Mouse (Mus musculus) stomach, embryonic 14.5 days (tissue): Measurements from ENCODE around the gene Aicda. TPM values are rescaled to one million over a fixed set of nuclear protein-coding genes. Genes with fewer than 3 reads are reported as not detected.
"Not testable (repeated sequence)": the region's sequence is repeated elsewhere in the genome, so short reads cannot be mapped to it uniquely, and the experiment has no call there.

Experiments
- ATAC-seq: fragments of 200-750 bp; cut with Nextera tagmentation; 2 replicates; pipeline ENCODE4 v1.8.0; 2017; ENCODE audit warnings: low read depth, moderate TSS enrichment; ENCODE audit not compliant: insufficient number of reproducible peaks, insufficient read depth, low FRiP score
- H3K27ac ChIP-seq: fragments of 300-500 bp; sonication (generic); 2 replicates; pipeline ENCODE4 v1.5.1; 2014; ENCODE audit warnings: mild to moderate bottlenecking, low read length, moderate library complexity, mixed read lengths
- H3K27me3 ChIP-seq: fragments of 300-500 bp; sonication (generic); 2 replicates; pipeline ENCODE4 v1.6.1; 2014; ENCODE audit warnings: low read length, control low read depth, mixed read lengths; ENCODE audit not compliant: control insufficient read depth, insufficient read depth
- H3K36me3 ChIP-seq: fragments of 300-500 bp; sonication (generic); 2 replicates; pipeline ENCODE4 v1.6.1; 2014; ENCODE audit warnings: mild to moderate bottlenecking, control low read depth, low read length, moderate library complexity, mixed read lengths; ENCODE audit not compliant: control insufficient read depth, insufficient read depth
- H3K4me1 ChIP-seq: fragments of 300-500 bp; sonication (generic); 2 replicates; pipeline ENCODE4 v1.6.1; 2014; ENCODE audit warnings: low read length, control low read depth, mixed read lengths; ENCODE audit not compliant: control insufficient read depth, insufficient read depth
- H3K4me2 ChIP-seq: fragments of 300-500 bp; sonication (generic); replicated peaks from 2 replicates; pipeline ENCODE4 v1.6.1; 2014; ENCODE audit warnings: low read depth, low read length, control low read depth
- H3K4me3 ChIP-seq: fragments of 300-500 bp; sonication (generic); 2 replicates; pipeline ENCODE4 v1.5.1; 2014; ENCODE audit warnings: low read depth, low read length, control low read depth
- H3K9ac ChIP-seq: fragments of 300-500 bp; sonication (generic); replicated peaks from 2 replicates; pipeline ENCODE4 v1.6.1; 2014; ENCODE audit warnings: low read depth, mild to moderate bottlenecking, control low read depth, low read length, moderate library complexity, mixed read lengths
- H3K9me3 ChIP-seq: fragments of 300-500 bp; sonication (generic); 2 replicates; pipeline ENCODE4 v1.6.1; 2016; ENCODE audit warnings: low read depth, low read length, control low read depth; ENCODE audit not compliant: control insufficient read depth
- WGBS: fragments of 180-500 bp; shearing (Covaris S2); extraction: QIAGEN DNeasy Blood & Tissue Kit; methylation state at CpG from one replicate; pipeline ENCODE4 v1.1.7; 2014; 5-methylcytosine and 5-hydroxymethylcytosine counted together
- polyA plus RNA-seq: library from polyadenylated mRNA; unstranded; fragments of >200 nt; fragmentation: Nextera tagmentation; extraction: Ambion mirVana; gene quantifications from 2 replicates; pipeline ENCODE4 v1.2.1, GENCODE M21; 2014

The Aicda gene
- polyA plus RNA-seq, 1 experiment from 2014 or later: not detected

DNA sequence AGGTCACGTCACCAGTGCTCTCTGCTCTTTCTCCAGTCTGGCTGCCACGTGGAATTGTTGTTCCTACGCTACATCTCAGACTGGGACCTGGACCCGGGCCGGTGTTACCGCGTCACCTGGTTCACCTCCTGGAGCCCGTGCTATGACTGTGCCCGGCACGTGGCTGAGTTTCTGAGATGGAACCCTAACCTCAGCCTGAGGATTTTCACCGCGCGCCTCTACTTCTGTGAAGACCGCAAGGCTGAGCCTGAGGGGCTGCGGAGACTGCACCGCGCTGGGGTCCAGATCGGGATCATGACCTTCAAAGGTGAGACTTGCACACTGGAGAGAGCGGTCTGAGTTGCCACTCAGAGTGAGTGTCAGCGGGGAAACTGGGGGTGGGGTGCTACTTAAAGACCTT, 7.4 kb downstream of the Aicda start:
- no peaks in the 10 kb centered on the region for H3K9me3 ChIP-seq
- H3K4me2 ChIP-seq: no peak overlapping the region
- H3K9ac ChIP-seq: no peak overlapping the region
- H3K4me1 ChIP-seq: no peaks in the 10 kb centered on the region
- H3K27ac ChIP-seq: no peak overlapping the region
- no peaks in the 10 kb centered on the region for H3K36me3 ChIP-seq
- ATAC-seq: no peak
- 79% methylated on average over 20 of the region's 20 CpGs for WGBS
- H3K27me3 ChIP-seq: no peaks in the 10 kb centered on the region
- no peak overlapping the region for H3K4me3 ChIP-seq

DNA sequence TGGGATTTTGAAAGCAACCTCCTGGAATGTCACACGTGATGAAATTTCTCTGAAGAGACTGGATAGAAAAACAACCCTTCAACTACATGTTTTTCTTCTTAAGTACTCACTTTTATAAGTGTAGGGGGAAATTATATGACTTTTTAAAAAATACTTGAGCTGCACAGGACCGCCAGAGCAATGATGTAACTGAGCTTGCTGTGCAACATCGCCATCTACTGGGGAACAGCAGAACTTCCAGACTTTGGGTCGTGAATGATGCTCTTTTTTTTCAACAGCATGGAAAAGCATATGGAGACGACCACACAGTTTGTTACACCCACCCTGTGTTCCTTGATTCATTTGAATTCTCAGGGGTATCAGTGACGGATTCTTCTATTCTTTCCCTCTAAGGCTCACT, 8.9 kb downstream of the Aicda start:
- Histone ChIP-seq H3K4me1 (no peaks in the 10 kb centered on the region), H3K9me3 (no peaks in the 10 kb centered on the region), H3K27ac (no peak overlapping the region), H3K9ac (no peak overlapping the region), H3K4me3 (no peak overlapping the region), H3K27me3 (no peaks in the 10 kb centered on the region), H3K4me2 (no peak overlapping the region), H3K36me3 (no peaks in the 10 kb centered on the region)
- WGBS: 3% methylated on average over 6 of the region's 6 CpGs
- no peak for ATAC-seq

DNA sequence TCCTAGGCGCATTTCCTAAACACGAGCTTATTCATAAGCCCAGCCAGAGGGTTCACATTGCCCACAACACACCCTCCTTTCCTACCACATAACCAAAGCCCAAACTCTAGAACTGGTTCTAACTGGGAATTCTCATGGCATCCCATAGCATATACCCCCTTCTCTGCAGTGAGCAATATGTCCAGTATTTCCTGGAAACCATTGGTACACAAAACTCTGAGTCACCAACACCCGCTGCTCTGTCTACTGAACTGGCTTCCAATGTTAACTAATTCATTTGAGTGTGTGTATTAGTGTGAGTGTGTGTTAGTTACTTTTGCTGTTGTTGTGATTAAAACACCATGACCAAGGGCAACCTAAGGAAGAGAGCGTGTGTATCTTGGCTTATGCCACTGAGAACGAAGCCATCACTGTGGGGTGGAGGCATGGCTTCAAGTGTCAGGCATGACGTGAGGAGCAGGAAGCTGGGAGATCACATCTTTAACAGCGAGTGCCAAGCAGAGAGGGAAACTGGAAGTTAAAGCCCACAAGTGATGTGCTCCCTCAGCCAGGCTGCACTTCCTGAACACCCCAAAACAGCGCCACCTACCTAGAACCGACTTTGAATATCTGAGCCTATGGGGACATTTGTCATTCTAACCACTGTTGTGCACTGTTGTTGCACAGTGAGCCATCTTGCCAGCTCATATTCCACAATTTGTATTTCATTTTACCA, 11.6 kb downstream of the Aicda start:
- 89% methylated on average over 9 of the region's 9 CpGs for WGBS

DNA sequence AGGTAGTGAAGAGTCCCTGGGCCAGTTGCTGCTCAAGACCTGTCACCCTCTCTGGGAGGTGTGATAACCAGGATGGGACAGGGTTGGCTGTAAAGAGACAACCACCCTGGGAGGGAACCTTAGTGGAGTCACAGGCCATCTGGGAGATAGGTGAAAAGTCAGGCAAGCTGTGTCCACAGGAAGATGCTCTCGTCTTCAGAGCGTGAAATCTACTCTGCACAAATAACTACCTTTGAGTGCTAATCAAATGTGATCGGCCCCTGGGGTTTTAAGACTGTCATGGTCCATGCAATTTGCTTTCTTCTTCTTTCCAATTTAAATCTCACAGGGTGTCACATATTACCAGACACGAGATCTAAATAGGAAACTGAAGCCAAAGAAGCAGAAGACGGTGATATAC, 15.5 kb downstream of the Aicda start:
- Histone ChIP-seq H3K9me3 (no peaks in the 10 kb centered on the region), H3K9ac (no peak overlapping the region), H3K4me3 (no peak overlapping the region), H3K36me3 (no peaks in the 10 kb centered on the region), H3K27me3 (no peaks in the 10 kb centered on the region), H3K4me2 (no peak overlapping the region), H3K4me1 (no peaks in the 10 kb centered on the region), H3K27ac (no peak overlapping the region)
- no peak for ATAC-seq
- WGBS: 76% methylated on average over 5 of the region's 5 CpGs

More for the DNA sequence above, 11.6 kb downstream of the Aicda start:
- Histone ChIP-seq H3K9me3 (no peaks in the 10 kb centered on the region), H3K4me2 (no peak overlapping the region), H3K36me3 (no peaks in the 10 kb centered on the region), H3K9ac (no peak overlapping the region), H3K27me3 (no peaks in the 10 kb centered on the region), H3K4me3 (no peak overlapping the region), H3K4me1 (no peaks in the 10 kb centered on the region), H3K27ac (no peak overlapping the region)
- no peak for ATAC-seq

DNA sequence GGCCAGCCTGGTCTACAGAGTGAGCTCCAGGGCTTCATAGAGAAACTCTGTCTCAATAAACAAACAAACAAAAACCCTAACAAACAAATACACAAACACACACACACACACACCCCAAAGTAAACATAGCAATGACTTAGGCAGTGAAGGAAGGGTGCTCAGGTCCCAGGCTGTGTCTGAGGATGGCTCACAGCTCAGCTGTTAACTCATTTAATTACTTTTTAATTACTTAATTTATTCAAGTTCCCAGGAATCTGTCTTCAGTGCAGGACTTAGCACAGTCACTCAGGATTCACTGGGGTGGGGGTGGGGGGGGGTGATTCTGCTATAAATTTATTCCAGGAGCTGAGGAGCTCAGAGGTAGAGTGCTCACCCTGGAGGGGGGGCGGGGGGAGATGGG, 16.2 kb downstream of the Aicda start:
- Histone ChIP-seq H3K4me2 (no peak overlapping the region), H3K9me3 (no peaks in the 10 kb centered on the region), H3K9ac (no peak overlapping the region), H3K27ac (no peak overlapping the region), H3K4me1 (no peaks in the 10 kb centered on the region), H3K36me3 (no peaks in the 10 kb centered on the region), H3K27me3 (no peaks in the 10 kb centered on the region), H3K4me3 (no peak overlapping the region)
- 93% methylated on average over 1 of the region's 1 CpGs for WGBS
- no peak for ATAC-seq

DNA sequence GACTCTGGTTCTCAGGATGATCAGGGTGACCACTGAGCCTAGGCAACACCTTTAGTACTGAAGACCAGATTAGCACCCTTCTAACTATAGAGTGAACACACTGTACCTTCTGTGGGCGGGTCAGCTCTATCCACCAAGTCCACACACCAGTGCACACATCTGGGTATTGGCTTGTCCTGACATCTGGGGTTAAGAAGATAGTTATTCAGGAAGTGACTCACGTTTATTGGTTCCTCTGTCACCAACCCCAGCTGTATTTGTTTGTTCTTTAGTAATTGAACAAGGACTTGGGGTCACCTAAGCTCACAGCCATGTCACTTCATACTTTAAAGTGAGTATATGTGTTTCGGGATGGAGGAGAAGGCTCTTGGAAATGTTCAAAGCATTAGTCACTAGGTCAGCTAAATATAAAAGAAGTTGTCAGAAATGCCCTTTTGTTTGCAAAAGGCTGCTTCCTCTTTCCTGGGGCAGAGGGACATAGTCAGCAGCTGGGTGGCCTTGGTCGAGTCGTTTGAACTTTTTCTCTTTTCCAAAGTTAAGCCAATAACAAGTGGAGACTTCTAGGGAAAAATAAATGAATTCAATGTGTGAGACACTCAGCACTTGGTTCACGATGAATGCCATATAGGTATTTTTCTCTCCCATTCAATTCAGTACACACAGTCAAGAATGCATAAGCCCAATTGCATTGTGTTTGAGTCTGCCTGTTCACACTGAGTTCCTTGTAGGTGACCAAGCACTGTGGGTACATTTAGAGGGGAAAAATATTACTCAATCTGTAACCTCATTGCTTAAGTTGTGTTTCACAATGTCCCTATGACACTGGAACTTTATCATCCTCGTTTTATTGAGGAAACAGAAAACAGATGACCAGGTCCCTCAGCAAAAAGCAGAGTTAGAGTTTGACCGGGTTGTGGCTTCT, 17.4 kb downstream of the Aicda start:
- 47% methylated on average over 8 of the region's 8 CpGs for WGBS

DNA sequence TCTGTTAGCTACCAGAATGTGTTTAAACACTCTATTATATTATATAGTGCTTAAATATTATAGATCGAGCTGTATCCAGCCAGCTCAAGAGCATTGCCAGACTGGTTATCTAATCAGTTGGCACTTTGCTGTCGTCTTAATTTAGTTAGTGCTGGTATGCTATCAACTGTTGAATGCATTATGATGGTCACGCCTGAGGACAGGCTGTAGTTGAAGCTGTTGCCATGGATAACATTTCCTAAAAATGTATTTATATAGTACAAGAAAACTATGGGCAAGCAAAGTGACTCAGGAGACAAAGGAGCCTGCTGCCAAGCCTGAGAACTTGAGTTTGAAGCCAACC, 18.0 kb downstream of the Aicda start:
- ATAC-seq: no peak
- no peaks in the 10 kb centered on the region for H3K9me3 ChIP-seq
- no peak overlapping the region for H3K4me3 ChIP-seq
- H3K4me2 ChIP-seq: no peak overlapping the region
- no peaks in the 10 kb centered on the region for H3K36me3 ChIP-seq
- 72% methylated on average over 3 of the region's 3 CpGs for WGBS
- no peaks in the 10 kb centered on the region for H3K27me3 ChIP-seq
- no peak overlapping the region for H3K27ac ChIP-seq
- H3K4me1 ChIP-seq: no peaks in the 10 kb centered on the region
- no peak overlapping the region for H3K9ac ChIP-seq

More for the DNA sequence above, 17.4 kb downstream of the Aicda start:
- H3K4me2 ChIP-seq: no peak overlapping the region
- H3K9me3 ChIP-seq: no peaks in the 10 kb centered on the region
- ATAC-seq: no peak
- no peak overlapping the region for H3K27ac ChIP-seq
- no peak overlapping the region for H3K9ac ChIP-seq
- no peaks in the 10 kb centered on the region for H3K27me3 ChIP-seq
- no peaks in the 10 kb centered on the region for H3K4me1 ChIP-seq
- H3K36me3 ChIP-seq: no peaks in the 10 kb centered on the region
- no peak overlapping the region for H3K4me3 ChIP-seq

DNA sequence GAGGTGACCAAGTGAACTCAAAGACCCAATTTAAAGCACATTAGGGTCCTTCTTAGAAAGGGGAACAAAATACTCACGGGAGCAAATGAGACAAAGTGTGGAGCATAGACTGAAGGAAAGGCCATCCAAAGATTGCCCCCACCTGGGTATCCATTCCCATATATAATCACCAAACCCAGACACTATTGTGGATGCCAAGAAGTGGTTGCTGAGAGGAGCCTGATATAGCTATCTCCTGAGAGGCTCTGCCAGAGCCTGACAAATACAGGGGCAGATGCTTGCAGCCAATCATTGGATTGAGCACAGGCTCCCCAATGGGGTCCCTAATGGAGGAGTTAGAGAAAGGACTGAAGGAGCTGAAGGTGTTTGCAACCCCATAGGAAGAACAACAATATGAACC, 21.4 kb downstream of the Aicda start:
- H3K4me2 ChIP-seq, H3K27ac ChIP-seq, H3K27me3 ChIP-seq, H3K4me3 ChIP-seq, H3K9ac ChIP-seq, H3K9me3 ChIP-seq, H3K36me3 ChIP-seq, H3K4me1 ChIP-seq, ATAC-seq: not testable (repeated sequence)
- 85% methylated on average over 1 of the region's 1 CpGs for WGBS
